Mouse (Mus musculus) 3134 (cell line): ENCODE results near the gene Tfb2m.

Source experiments
- DNase-seq: peaks from one replicate; pipeline ENCODE4 v3.0.0-alpha.2; 2011; ENCODE audit warnings: low spot score; ENCODE audit not compliant: insufficient read length; ENCODE audit errors: extremely low read depth

Tfb2m gene

DNA sequence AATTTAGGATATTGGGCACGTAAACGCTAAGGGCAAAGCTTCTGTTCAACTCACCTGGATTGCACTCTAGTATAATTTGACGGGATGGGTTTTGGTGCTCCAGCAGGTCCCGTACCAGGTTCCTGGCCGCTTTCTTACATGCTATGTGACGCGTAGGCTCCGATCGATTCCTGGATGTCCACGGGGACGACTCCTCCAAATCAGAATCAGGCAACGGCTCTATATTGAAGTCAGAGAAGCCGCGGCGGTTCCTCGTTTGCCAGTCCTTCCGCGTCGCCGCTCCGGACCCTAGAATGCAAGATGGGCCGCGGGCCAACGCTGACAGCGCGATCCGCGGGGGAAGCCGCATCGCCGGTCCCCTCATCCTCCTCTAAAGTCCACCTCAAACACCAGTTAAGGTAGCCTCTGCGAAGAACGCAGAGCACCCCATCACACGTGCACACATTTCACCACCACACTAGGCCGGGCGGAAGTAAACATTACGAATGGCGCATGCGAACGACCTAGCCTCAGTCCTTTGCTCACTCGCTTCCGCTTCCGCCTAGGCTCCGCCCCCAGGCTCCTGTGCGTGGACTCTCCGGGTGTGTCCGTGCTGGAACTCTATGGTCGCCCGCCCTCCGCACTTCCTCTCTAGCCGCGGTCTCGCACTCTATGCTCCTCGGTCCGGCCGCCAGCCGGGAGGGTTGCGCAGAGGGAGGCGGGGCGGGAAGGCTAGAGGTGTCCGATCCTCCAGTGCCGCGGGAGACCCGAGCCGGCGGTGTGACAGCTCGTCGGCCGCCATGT is at the start of gene Tfb2m, which contains the start of gene Cnst:
TSS of gene Tfb2m (minus strand) at position 500 of the 783 bp plus-strand sequence.
TSS of gene Cnst (plus strand) at position 603 of the 783 bp plus-strand sequence.
- DNase-seq: peak; percentile 98

DNA sequence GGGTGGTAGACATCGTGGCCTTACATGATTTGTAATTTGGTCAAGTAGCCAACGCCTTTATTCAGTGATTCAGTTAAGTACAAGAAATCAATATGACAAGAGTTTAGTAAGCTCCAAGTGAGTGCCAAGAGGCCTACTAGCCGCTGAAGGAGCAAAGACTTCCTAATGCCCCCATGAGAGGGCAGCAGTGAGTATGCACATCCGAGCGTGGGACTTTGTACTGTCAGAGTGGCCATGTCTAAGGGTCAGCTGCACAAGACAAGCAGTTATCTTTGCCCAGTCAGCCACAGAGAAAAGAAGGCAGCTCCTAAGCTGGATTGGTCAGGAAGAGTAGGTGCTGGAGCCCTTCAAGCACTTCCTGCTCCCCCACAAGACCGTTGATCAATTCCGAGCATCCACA is 46.9 kb upstream of the Tfb2m start:
- DNase-seq: no peak

DNA sequence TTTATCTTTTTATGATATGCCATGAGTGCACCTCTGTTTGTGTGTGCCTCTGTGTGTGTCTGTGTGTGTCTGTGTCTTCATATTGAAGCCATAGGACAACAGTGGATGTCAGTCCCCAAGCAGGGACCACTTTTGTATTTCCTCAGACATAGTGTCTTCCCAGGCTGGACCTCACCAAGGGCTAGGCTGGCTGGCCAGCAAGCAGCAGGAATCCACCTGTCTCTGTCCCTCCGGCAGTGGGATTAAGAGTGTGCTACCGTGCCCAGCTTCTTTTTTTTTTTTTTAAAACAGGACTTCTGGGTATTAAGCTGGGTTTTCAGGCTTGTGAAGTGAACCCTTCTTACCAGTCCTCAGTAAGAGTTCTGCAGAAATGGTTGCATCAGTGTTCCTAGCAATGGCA is 46.1 kb upstream of the Tfb2m start:
- no peak for DNase-seq

DNA sequence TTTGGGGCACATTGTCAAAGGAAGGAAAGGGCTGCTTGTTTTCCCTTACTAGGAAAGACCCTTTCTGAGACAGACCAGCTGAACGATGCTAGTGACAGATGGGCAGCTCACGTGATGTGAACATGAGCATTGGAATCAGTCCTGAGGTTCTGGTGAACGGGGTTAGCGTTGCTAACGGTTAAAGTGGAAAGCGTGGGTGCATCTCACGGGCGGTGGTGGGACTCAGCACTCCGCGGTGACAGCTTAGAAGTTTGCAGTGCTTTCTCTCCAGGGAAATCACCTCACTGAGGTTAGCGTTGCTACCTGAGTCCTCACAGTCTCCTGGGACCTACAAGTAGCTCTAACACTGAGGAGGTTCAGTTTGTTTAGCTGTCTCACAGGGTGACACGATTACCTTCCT is 45.6 kb upstream of the Tfb2m start:
- DNase-seq: no peak

DNA sequence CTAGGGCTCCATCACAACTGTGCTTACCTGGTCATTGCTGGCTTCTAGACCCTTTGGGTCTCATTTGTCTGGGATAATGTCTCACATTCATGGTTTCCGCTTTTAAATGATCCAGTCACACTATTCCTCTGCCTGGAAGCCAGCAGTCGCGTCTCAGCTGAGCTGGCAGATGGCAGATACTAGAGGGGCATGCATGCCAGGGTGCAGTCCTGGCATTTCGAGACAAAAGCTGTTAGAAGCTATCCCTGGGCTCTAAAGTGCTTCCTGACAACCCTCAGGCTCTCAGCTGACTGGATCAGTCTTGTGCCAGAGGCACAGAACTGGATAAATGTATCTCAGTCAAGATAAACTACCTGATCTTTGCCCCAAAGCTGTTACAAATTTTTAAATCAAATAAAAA is 42.2 kb upstream of the Tfb2m start:
- DNase-seq: no peak

DNA sequence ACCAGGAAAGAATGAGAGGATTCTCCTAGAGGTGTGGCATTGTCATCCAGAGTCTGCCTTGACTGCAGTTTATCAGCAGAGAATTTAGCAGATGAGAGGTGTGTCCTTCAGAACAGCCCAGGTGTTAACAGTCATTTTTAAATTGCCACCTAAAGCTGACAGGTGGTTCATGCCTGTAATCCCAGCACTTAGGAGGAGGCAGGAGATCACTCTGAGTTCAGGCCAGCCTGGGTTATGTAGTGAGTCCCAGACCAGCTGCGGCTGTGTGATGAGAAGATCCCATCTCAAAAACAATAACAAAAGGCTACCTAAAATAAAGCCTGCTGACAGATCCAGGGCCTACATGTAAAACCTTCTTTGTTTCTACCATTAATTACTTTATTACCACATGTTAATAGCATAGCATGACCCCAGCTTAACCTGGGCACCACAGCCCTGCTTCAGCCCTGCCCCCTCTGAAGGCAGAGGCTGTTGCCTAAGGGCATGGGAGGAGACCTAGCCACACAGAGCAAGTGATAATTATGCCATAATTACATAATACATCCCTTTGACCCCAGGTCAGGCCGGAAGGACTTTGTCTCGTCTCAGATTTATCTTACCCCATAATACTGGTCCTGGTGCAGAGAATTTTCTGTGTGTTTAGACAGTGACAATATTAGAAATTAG is 40.5 kb upstream of the Tfb2m start:
- DNase-seq: no peak

DNA sequence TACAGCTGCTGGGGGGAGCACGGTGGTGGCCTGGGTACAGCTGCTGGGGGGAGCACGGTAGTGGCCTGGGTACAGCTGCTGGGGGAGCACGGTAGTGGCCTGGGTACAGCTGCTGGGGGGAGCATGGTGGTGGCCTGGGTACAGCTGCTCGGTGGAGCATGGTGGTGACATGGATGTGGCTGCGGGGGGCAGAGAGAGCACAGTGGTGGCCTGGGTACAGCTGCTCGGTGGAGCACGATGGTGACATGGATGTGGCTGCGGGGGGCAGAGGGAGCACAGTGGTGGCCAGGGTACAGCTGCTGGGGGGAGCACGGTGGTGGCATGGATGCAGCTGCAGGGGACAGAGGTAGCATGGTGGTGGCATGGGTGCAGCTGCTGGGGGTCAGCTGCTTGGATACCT is 39.6 kb upstream of the Tfb2m start:
- DNase-seq: no peak

DNA sequence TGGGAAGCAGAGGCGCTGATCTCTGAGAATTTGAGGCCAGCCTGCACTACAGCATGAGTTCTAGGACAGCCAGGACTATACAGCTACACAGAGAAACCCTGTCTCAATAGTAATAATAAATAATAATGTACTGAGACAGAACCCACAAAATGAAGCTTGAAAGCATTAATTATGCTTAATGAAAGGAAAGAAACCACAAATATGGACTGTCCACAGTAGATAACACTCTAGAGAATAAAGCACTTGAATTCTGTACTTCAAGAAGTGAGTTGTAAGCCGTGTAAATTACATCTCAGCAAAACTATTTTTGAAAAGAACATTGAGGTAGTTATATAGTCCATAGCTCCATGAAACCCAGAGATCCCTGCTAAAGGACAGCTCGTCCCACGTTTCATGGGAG is 38.2 kb upstream of the Tfb2m start:
- no peak for DNase-seq

DNA sequence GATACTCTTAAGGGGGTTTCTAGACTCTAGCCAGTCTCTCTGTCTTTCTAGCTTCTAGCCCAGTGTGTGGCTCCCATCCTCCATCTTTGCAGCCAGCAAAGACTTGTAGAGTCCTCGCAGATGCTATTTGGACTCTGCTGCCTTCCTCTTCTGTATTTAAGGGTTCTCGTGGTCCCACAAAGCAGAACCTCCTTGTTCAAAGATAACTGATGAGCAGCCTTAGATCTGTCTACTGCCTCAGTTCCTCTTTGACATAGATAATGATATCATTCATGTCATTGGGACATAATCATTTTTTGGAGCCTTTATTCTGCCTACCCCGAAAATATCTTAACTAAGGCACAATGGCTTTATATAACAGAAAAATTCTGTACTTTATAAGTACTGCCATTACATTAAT is 37.0 kb upstream of the Tfb2m start:
- DNase-seq: no peak

DNA sequence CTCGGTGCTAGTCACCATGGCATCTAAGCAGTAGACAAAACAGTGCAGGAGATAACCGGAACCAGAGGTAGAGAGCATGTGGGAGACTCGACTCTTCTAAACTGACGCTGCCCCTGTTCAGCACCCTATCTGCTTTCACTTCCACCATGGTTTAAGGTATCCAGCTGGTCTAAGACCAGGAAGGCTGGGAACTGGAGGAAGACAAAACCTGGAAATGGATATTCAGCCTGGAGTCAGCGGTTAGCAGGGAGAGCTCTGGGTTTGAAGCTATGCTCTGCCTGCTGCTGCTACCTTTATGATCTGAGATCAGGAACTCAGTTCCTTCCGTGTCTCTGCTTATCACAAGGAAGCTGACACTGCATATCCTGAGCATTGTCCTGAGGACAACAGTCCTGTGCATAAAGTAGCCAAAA is 36.0 kb upstream of the Tfb2m start:
- no peak for DNase-seq

DNA sequence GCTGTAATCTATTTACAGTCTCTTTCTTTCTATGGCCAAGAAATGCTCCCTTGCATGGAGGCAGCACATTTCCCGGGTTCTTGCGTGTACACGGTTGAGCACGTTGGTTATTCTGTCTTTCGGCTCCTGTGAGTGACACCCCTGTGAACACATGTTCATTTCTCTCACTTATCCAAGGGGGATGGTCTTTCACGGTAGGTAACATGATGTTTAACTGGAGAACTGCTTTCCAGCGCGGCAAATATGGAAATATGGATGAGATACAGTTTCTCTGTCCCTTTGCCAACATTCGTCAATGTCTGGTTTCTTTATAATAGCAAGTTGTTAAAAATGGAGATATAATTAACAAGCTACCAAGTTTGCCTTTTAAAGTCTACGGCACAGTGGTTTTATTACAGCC is 35.4 kb upstream of the Tfb2m start:
- DNase-seq: no peak

DNA sequence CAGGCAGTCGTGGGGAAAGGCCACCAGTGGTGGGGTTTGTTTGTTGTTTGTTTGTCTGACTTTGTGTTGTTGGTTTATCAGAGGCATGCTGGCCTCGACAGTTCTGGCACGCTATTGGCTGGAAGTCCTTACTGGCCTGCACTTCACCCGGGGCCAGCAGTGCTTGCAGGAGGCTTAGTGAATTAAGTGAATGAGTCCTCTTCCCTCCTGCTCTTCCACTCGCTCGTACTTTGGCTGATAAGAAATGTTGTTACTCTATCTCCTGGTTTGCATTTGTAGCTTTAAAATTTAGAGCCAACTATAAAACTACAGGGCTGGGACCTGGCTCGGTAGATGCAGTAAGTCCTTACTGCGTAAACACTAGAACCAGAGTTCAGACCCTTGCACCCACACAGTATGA is 34.1 kb upstream of the Tfb2m start:
- DNase-seq: no peak

DNA sequence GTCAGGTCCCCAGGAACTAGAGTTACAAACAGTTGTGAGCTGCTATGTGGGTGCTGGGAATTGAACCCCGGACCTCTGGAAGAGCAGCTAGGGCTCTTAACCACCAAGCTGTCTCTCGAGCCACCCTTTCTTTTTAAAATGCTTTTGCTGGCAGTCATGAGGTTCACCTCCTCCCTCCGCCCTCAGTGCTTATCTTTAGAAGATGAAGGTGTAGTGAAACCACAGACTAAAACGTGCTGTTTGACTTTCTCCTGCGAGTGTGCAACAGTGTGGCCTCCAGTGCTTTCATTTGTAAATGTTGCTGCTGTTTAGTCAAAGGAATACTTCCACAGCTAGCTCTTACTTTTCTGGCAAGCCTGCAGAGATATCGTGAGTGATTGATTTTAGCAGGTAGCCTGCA is 32.6 kb upstream of the Tfb2m start:
- DNase-seq: no peak

DNA sequence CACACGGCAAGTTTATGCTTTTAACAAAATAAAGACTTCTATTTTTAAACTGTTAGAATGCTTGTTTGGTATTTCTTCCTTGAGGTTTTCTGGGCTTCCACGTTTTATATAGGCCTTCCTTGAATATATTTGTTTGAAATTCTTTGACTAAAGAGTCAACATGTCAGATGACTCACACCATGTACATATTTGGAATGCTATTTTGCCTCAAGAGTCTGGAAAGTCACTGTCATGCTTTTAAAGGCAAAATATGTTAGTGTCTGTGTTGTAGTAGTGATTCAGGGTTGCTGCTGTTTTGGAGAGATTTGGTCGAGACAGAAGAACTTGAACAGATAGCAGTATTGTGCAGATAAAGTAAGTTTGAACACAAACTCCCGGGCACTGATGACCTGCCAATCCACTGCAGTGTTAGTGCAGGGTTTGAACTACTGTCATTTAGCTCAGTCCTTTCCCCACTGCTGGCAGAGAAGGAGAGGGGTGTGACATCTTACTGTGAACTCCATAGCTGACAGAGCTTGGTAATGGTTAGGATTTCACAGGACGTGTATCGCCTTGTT is 27.7 kb upstream of the Tfb2m start:
- DNase-seq: peak; percentile 50

DNA sequence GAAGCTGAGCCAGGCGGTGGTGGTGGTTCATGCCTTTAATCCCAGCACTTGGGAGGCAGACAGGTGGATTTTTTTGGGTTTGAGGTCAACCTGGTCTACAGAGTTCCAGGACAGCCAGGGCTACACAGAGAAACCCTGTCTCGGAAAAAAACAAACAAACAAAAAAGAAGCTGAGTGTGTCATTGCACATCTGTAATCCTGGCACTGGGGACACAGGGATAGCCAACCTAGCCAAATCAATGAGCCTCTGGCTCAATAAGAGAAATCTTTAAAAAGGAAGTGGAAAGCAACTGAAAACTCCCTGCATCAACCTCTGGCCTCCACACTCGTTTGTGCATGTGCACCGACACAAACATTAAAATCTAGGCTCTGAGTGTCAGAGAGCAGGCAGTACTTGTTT is 25.6 kb upstream of the Tfb2m start:
- no peak for DNase-seq

DNA sequence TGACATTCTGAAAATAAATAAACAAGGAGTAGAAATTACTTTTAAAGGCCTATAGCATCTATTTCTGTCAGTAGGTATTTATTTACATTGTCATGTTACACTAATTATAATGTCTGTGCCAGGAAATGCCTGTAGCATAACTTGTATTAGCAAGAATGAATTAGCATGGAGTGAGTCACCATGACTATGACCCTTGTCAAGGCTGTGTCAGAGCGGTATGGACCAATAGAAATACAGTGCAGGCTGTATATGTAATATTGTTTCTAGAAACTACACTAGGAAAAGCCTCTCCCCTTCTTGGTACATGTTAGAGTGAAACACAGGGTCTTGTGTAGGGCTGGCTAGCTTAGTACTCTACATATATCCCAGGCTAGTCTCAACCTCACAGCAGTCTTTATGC is 24.4 kb upstream of the Tfb2m start:
- DNase-seq: no peak

DNA sequence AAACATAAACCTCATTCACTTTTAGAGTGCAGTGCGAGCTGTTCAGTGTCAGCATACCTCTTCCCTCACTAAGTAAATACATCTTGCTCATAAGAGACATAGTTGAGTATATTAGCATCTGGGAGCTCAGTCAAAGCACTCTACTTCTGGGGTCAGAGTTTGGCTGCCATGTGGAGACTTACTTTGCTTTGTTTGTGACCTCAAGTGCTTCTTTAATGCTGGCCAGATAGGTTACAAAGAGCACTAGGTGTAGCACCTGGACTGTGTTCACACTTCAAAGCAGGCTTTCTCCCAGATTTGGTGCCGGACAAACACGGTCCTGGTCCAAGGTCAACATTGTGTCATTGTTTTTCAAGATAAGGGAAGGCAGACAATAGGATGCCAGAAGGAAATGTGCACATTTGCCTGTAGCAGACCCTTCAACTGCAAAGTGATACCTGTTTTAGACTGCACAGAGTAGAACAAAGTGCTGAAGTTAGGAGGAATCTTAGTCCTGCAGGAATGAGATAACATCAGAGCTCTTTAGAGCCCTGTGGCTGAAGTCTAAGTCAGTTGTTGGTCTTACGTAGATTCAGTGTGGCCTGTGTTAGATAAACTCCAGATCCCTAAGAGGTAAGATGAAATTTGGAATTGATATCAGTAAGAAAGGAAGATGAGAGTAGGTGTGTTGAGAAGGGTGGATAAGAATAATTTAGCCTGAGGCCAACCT is 22.8 kb upstream of the Tfb2m start:
- no peak for DNase-seq

DNA sequence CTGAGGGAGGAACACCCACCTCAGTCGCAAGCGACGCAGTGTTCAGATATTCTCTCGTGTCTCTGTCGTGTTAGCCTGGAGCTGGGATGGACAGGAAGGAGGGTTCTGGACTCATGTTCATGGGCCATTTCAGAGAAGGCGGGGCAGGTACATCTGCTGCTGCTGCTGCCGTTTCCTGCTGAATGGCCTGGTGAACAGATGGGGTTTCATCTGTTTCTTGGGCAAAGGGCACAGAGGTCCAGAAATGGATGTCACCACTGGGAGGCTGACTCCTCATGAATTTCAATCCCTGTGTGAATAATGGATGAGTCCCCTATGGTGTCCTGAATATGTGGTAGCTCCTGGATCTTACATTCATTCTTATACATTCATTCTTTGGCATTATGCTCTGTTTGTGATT is 21.5 kb upstream of the Tfb2m start:
- no peak for DNase-seq

DNA sequence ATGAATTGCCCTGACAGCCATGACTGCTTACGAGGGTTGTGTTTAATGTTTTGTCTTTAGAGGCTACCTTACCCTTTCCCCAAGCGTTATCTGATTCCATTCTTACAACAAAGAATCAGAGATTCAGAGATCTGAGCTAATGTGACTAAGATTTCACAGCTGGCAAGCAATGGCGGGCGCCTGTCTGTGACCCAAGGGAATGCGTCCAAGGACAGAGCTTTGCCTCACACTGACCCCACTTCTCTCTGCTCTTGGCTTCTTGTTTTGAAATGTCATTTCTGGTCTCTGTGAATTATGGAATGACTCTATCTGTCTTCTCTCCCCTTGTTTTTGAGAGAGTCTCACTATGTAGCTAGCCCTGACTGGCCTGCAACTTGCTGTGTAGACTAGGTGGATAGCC is 17.9 kb upstream of the Tfb2m start:
- no peak for DNase-seq

DNA sequence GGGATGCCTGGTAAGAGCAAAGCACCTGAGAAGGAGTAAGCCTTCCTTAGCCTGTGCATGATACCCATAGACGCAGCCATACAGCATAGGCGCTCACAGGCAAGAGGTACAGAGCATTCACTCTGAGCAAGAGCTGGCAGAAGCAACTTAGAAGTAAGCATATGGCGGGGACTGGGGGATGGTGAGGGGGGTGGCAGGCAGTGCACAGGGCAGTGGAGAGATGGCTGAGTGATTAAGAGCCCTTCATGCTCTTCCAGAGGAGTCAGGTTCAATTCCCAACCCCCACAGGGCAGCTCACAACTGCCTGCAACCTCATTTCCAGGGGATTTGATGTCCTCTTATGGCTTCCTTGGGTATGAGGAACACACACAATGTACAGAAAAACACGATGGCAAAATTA is 17.1 kb upstream of the Tfb2m start:
- DNase-seq: no peak

DNA sequence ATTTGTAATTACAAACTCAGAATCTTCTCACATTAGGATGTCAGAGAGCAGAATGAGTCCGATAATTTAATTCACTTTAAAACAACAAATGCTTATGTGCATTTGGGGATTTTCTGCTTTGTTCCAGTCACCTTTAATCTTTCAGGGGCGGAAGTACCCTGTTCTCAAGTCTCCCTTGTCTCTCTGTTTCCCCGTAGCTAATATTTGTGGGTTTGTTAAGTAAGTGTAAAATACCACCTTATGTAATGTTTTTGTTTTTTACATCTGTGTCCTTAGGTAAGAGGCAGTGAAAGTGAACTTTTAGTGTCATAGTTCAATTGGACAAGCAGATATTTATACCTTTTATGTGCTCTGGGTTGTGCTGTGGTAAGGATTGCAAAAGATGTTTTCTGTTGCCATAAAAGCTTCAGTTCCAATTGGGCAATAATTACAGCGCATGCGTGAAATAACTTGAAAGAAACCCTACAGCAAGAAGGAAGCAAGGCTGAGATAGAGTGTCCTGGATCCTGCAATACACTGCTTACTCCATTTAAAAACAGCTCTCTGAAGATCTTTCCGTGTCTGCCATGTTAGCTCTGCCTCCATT is 14.9 kb upstream of the Tfb2m start:
- DNase-seq: no peak
